Mouse (Mus musculus) heart, postnatal 0 days (tissue): Measurements from ENCODE around the gene Bcl6b. TPM values are rescaled to one million over a fixed set of nuclear protein-coding genes. Genes with fewer than 3 reads are reported as not detected.

Experiments used
- ATAC-seq: fragments of 200-750 bp; cut with Nextera tagmentation; 2 replicates; pipeline ENCODE4 v1.8.0; 2017; ENCODE audit warnings: low read depth, moderate number of reproducible peaks, moderate library complexity; ENCODE audit not compliant: insufficient read depth
- DNase-seq: peaks from one replicate; pipeline ENCODE4 v3.0.0-alpha.2; 2016; ENCODE audit warnings: low spot score
- H3K27ac ChIP-seq: fragments of 300-500 bp; sonication (generic); 2 replicates; pipeline ENCODE4 v1.5.1; 2014; ENCODE audit warnings: low read depth, mild to moderate bottlenecking
- H3K27me3 ChIP-seq: fragments of 300-500 bp; sonication (generic); 2 replicates; pipeline ENCODE4 v1.6.1; 2014; ENCODE audit warnings: low read length, mixed read lengths; ENCODE audit not compliant: control insufficient read depth, insufficient read depth
- H3K36me3 ChIP-seq: fragments of 300-500 bp; sonication (generic); replicated peaks from 2 replicates; pipeline ENCODE4 v1.6.1; 2014; ENCODE audit warnings: low read length, mixed read lengths; ENCODE audit not compliant: control insufficient read depth, insufficient read depth
- H3K4me1 ChIP-seq: fragments of 300-500 bp; sonication (generic); 2 replicates; pipeline ENCODE4 v1.6.1; 2014; ENCODE audit warnings: antibody characterized with exemption; ENCODE audit not compliant: control insufficient read depth, insufficient read depth
- H3K4me2 ChIP-seq: fragments of 300-500 bp; sonication (generic); 2 replicates; pipeline ENCODE4 v1.6.1; 2014; ENCODE audit warnings: low read depth, mild to moderate bottlenecking, low read length, moderate library complexity
- H3K4me3 ChIP-seq: fragments of 300-500 bp; sonication (generic); 2 replicates; pipeline ENCODE4 v1.5.1; 2014; ENCODE audit warnings: low read depth, low read length
- H3K9ac ChIP-seq: fragments of 300-500 bp; sonication (generic); replicated peaks from 2 replicates; pipeline ENCODE4 v1.6.1; 2014; ENCODE audit warnings: low read depth, low read length, mixed read lengths
- H3K9me3 ChIP-seq: fragments of 300-500 bp; sonication (generic); replicated peaks from 2 replicates; pipeline ENCODE4 v1.6.1; 2016; ENCODE audit warnings: low read length; ENCODE audit not compliant: control insufficient read depth
- CTCF ChIP-seq: IDR thresholded peaks from 2 replicates; pipeline ENCODE4 v1.5.1; 2016; ENCODE audit warnings: antibody characterized with exemption, control low read depth, low read depth
- EP300 ChIP-seq: IDR thresholded peaks from 2 replicates; pipeline ENCODE4 v1.6.1; 2016; ENCODE audit warnings: antibody characterized with exemption, low read depth
- WGBS: fragments of 180-500 bp; shearing (Covaris S2); extraction: QIAGEN DNeasy Blood & Tissue Kit; methylation state at CpG from one replicate; pipeline ENCODE4 v1.1.7; 2014; 5-methylcytosine and 5-hydroxymethylcytosine counted together
- polyA plus RNA-seq: library from polyadenylated mRNA; unstranded; fragments of >200 nt; fragmentation: Nextera tagmentation; extraction: Ambion mirVana; gene quantifications from 2 replicates; pipeline ENCODE4 v1.2.1, GENCODE M21; 2015
- total RNA-seq: library from RNA; depleted of rRNA; stranded (reverse); fragments of >200 nt; gene quantifications from 2 replicates; pipeline ENCODE4 v1.2.3, GENCODE M21; 2014; ENCODE audit warnings: low replicate concordance

Gene Bcl6b
- total and polyA plus RNA-seq, 2 experiments from 2014 or later: 12.8 to 16.8 TPM

DNA sequence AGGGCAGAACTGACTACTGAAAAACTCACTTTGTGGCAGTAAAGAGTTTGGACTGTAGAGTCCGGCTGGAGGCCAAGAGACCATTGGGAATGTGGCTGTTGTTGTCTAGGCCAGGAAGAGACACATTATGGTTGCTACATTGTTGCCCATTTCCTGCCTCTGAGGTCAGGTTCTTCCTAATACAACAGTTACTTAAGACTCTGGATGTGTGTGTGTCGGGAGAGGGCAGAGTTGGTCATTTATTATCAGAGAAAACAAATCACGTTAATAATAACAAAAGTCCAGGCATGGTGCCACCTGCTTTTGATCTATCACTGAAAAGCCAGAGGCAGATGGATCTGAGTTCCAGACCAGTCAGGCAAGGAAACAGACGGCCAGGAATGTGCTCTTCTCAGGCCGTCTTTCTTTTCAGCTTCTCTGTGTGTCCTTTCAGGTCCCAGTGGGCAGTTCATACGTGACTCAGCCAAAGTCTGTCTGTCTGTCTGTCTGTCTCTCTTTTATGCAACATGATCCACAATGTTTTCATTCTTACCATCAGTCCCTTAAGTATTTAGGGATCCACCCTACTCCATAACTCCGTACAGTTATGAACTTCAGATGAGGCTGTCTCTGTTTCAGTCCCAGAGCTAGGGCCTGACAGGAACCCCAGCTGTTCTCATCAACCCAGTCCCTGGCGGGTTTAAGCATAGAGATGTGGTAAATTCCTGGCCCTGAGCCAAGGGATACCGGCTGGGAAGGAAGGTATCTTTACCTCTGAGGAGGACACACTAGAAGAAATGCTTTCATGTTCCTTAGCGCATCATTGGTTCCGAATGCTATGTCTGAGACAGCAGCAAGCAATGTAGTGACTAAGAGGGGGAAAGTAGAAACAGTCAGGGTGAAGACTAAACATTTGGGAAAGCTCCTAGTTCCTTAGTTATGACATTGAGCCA lies 36.0 kb downstream of the Bcl6b start:
- TF ChIP-seq CTCF: no peak
- no peak for TF ChIP-seq EP300
- no peak for ATAC-seq
- H3K27ac ChIP-seq: no peak overlapping the region

DNA sequence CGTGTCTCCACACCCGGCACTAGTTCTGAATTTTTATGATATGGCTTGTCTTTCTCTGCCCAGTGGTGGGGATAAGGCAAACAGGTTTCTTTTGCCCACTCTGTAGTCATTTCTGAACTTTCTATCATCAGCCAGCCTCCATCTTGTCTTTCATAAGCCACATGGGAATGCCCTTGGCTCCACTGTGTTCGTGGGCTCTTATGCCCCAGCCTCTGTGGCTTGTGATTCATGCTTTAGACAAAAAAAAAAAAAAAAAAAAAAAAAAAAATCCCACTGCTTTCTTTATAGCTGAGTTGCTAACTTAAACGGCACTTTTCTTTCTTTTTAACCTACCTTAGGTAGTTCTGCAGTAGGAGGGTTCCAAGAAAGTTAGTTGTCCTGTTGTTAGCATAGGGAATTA lies 37.4 kb downstream of the Bcl6b start:
- 71% methylated on average over 4 of the region's 4 CpGs for WGBS
- H3K4me1 ChIP-seq: no peaks in the 10 kb centered on the region

More for the DNA sequence above, 36.0 kb downstream of the Bcl6b start:
- H3K4me3 ChIP-seq: no peak overlapping the region
- H3K9ac ChIP-seq: no peak overlapping the region
- H3K4me2 ChIP-seq: no peak overlapping the region
- H3K36me3 ChIP-seq: no peaks in the 10 kb centered on the region
- no peaks in the 10 kb centered on the region for H3K9me3 ChIP-seq
- H3K4me1 ChIP-seq: no peaks in the 10 kb centered on the region
- no peaks in the 10 kb centered on the region for H3K27me3 ChIP-seq
- DNase-seq: no peak
- WGBS: 50% methylated on average over 11 of the region's 11 CpGs

DNA sequence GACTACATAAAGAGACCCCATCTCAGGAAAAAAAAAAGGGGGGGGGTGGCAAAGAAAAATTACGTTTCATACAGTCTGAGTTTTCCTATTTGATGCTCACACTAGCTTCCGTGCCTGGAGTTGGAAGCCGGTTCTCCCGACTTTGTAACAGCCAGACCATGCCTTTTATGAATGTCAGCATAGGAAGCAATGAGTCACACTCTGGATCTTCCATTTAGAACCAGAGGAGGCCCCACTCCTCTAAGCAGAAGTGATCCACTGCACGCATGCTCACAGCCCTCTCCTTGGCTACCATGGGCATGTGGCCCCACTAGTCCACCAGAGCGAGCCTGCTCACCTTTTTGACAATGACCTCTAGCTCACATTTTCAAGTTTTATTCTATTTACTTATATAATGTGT lies 38.4 kb downstream of the Bcl6b start:
- no peak overlapping the region for H3K4me3 ChIP-seq
- no peak overlapping the region for H3K9ac ChIP-seq
- H3K4me2 ChIP-seq: no peak overlapping the region
- DNase-seq (no peak), ATAC-seq (no peak)
- no peak for TF ChIP-seq CTCF
- TF ChIP-seq EP300: no peak
- 66% methylated on average over 6 of the region's 6 CpGs for WGBS
- no peak overlapping the region for H3K27ac ChIP-seq
- no peaks in the 10 kb centered on the region for H3K4me1 ChIP-seq
- H3K9me3 ChIP-seq: no peaks in the 10 kb centered on the region
- no peaks in the 10 kb centered on the region for H3K27me3 ChIP-seq
- no peaks in the 10 kb centered on the region for H3K36me3 ChIP-seq

More for the DNA sequence above, 37.4 kb downstream of the Bcl6b start:
- no peak for ATAC-seq
- Histone ChIP-seq H3K4me3 (no peak overlapping the region), H3K9ac (no peak overlapping the region), H3K4me2 (no peak overlapping the region), H3K9me3 (no peaks in the 10 kb centered on the region), H3K36me3 (no peaks in the 10 kb centered on the region), H3K27me3 (no peaks in the 10 kb centered on the region), H3K27ac (no peak overlapping the region)
- TF ChIP-seq CTCF (no peak), EP300 (no peak)
- no peak for DNase-seq

GRCm38 (mm10) chr11:70189319-70190134 lies 40.1 kb downstream of the Bcl6b start:
- Histone ChIP-seq H3K27me3 (no peaks in the 10 kb centered on the region), H3K9me3 (no peaks in the 10 kb centered on the region), H3K27ac (no peak overlapping the region), H3K4me1 (no peaks in the 10 kb centered on the region), H3K4me2 (no peak overlapping the region; the same call in 1 of the 2 replicates), H3K4me3 (no peak overlapping the region), H3K36me3 (no peaks in the 10 kb centered on the region), H3K9ac (no peak overlapping the region)
- DNase-seq: no peak
- no peak for TF ChIP-seq EP300
- TF ChIP-seq CTCF: no peak
- no peak for ATAC-seq
- WGBS: 75% methylated on average over 28 of the region's 28 CpGs

DNA sequence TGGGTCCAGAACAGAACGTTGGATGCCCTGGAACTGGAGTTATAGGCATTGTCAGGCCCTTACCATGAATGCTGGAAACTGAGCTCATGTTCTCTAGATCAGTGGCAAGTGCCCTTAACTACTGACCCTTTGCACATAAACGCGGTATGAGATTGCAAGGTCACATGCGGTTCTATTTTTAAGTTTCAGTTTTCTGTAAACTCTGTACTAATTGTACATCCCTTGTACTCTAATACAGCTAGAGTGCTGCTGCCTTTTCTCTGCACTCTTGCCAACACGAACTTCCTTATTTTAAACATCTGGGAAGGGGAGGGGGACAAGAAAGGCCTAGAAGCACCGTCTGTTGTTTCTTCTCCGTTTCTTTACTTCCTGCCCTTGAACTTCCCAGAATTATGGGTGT lies 44.5 kb downstream of the Bcl6b start:
- no peak overlapping the region for H3K9ac ChIP-seq
- ATAC-seq (no peak), DNase-seq (no peak)
- H3K27ac ChIP-seq: no peak overlapping the region
- H3K9me3 ChIP-seq: no peaks in the 10 kb centered on the region
- H3K4me1 ChIP-seq: no peaks in the 10 kb centered on the region
- no peaks in the 10 kb centered on the region for H3K36me3 ChIP-seq
- no peak for TF ChIP-seq CTCF
- WGBS: 61% methylated on average over 7 of the region's 7 CpGs
- H3K27me3 ChIP-seq: no peaks in the 10 kb centered on the region
- H3K4me3 ChIP-seq: no peak overlapping the region
- no peak overlapping the region for H3K4me2 ChIP-seq
